Mouse (Mus musculus): ENCODE data around the gene Ccdc184. TPM values are rescaled to one million over a fixed set of nuclear protein-coding genes. Genes with fewer than 3 reads are reported as not detected.

The Ccdc184 gene
- total and polyA plus RNA-seq, 3 experiments = 0.52 TPM; not detected in 2

GRCm38 (mm10) chr15:98131942-98132655 is 34.9 kb upstream of the Ccdc184 start:
- Histone ChIP-seq H3K9ac (ENCODE audit: control insufficient read depth, low read depth, low read length, poor library complexity, severe bottlenecking) (no peak overlapping the region), H3K27ac (ENCODE audit: control insufficient read depth, low read depth, low read length) (no peak overlapping the region), H3K9me3 (replicated peaks; ENCODE audit: insufficient read depth, low read length) (no peaks in the 10 kb centered on the region), H3K4me1 (ENCODE audit: control insufficient read depth in 1 of 2, insufficient read depth in 2 of 2, low read length in 2 of 2) (no peaks in the 10 kb centered on the region), H3K27me3 (ENCODE audit: control insufficient read depth in 1 of 2, insufficient read depth in 2 of 2, low read length in 2 of 2) (no peaks in the 10 kb centered on the region), H3K79me2 (ENCODE audit: control insufficient read depth, insufficient read depth, low read length, poor library complexity) (no peaks in the 10 kb centered on the region), H3K4me3 (ENCODE audit: control insufficient read depth in 1 of 2, insufficient read depth in 1 of 2, low read depth in 2 of 2, low read length in 2 of 2) (no peak overlapping the region), H3K36me3 (ENCODE audit: control insufficient read depth in 1 of 2, insufficient read depth in 2 of 2, low read length in 2 of 2) (peaks cover 0 to 27% of the 10 kb centered on the region in 2 experiments; a peak in 2 of 4 replicates)
- DNase-seq (ENCODE audit: low read depth, low spot score) = no peak
- no peak for TF ChIP-seq JUND (IDR thresholded peaks at IDR 0.05; ENCODE audit: low read depth, low read length)
- peak; percentile 39; the same call in 1 of the 2 replicates for TF ChIP-seq USF1 (IDR thresholded peaks at IDR 0.05; ENCODE audit: low read depth, low read length)

GRCm38 (mm10) chr15:98133471-98133870 is 33.5 kb upstream of the Ccdc184 start:
- Histone ChIP-seq H3K4me3 (ENCODE audit: control insufficient read depth in 1 of 2, insufficient read depth in 1 of 2, low read depth in 2 of 2, low read length in 2 of 2) (no peak overlapping the region), H3K36me3 (ENCODE audit: control insufficient read depth in 1 of 2, insufficient read depth in 2 of 2, low read length in 2 of 2) (peaks cover 0 to 24% of the 10 kb centered on the region in 2 experiments; a peak in 2 of 4 replicates), H3K4me1 (ENCODE audit: control insufficient read depth in 1 of 2, insufficient read depth in 2 of 2, low read length in 2 of 2) (no peaks in the 10 kb centered on the region), H3K27me3 (ENCODE audit: control insufficient read depth in 1 of 2, insufficient read depth in 2 of 2, low read length in 2 of 2) (no peaks in the 10 kb centered on the region), H3K79me2 (ENCODE audit: control insufficient read depth, insufficient read depth, low read length, poor library complexity) (no peaks in the 10 kb centered on the region), H3K9me3 (replicated peaks; ENCODE audit: insufficient read depth, low read length) (no peaks in the 10 kb centered on the region), H3K27ac (ENCODE audit: control insufficient read depth, low read depth, low read length) (no peak overlapping the region), H3K9ac (ENCODE audit: control insufficient read depth, low read depth, low read length, poor library complexity, severe bottlenecking) (no peak overlapping the region)
- TF ChIP-seq HCFC1 (IDR thresholded peaks at IDR 0.05; ENCODE audit: low read depth, low read length) = no peak
- no peak for TF ChIP-seq ELF1 (IDR thresholded peaks at IDR 0.05; ENCODE audit: low read depth, low read length)
- TF ChIP-seq E2F4 (IDR thresholded peaks at IDR 0.05; ENCODE audit: borderline replicate concordance, low read depth, low read length) = no peak
- TF ChIP-seq MAFK (IDR thresholded peaks at IDR 0.05; ENCODE audit: borderline replicate concordance, low read depth, low read length) = no peak
- TF ChIP-seq KAT2A (conservative IDR thresholded peaks at IDR 0.05; ENCODE audit: low read depth, low read length) = no peak
- no peak for TF ChIP-seq JUND (IDR thresholded peaks at IDR 0.05; ENCODE audit: low read depth, low read length)
- TF ChIP-seq TCF12 (IDR thresholded peaks at IDR 0.05; ENCODE audit: low read depth, low read length) = no peak
- no peak for TF ChIP-seq POLR2AphosphoS5 (IDR thresholded peaks at IDR 0.05; ENCODE audit: borderline replicate concordance, low read depth, low read length)
- no peak for TF ChIP-seq NELFE (IDR thresholded peaks at IDR 0.05; ENCODE audit: low read depth, low read length)
- TF ChIP-seq NRF1 (IDR thresholded peaks at IDR 0.05; ENCODE audit: insufficient read depth, low read depth, low read length, poor library complexity, severe bottlenecking) = no peak
- no peak for TF ChIP-seq CHD2 (IDR thresholded peaks at IDR 0.05; ENCODE audit: low read length)
- no peak for TF ChIP-seq MXI1 (IDR thresholded peaks at IDR 0.05; ENCODE audit: low read depth, low read length)
- DNase-seq (ENCODE audit: low read depth, low spot score) = no peak

- Histone ChIP-seq H3K4me1 (ENCODE audit: control insufficient read depth in 1 of 2, insufficient read depth in 2 of 2, low read length in 2 of 2) (no peaks in the 10 kb centered on the region), H3K27me3 (ENCODE audit: control insufficient read depth in 1 of 2, insufficient read depth in 2 of 2, low read length in 2 of 2) (no peaks in the 10 kb centered on the region), H3K4me3 (ENCODE audit: control insufficient read depth in 1 of 2, insufficient read depth in 1 of 2, low read depth in 2 of 2, low read length in 2 of 2) (no peak overlapping the region), H3K79me2 (ENCODE audit: control insufficient read depth, insufficient read depth, low read length, poor library complexity) (no peaks in the 10 kb centered on the region), H3K9ac (ENCODE audit: control insufficient read depth, low read depth, low read length, poor library complexity, severe bottlenecking) (no peak overlapping the region), H3K27ac (ENCODE audit: control insufficient read depth, low read depth, low read length) (no peak overlapping the region), H3K9me3 (replicated peaks; ENCODE audit: insufficient read depth, low read length) (no peaks in the 10 kb centered on the region), H3K36me3 (ENCODE audit: control insufficient read depth in 1 of 2, insufficient read depth in 2 of 2, low read length in 2 of 2) (peaks cover 0 to 26% of the 10 kb centered on the region in 2 experiments; a peak in 2 of 4 replicates)
- TF ChIP-seq EP300 (IDR thresholded peaks at IDR 0.05; ENCODE audit: low read depth in 1 of 2, low read length in 2 of 2) = no peak
- TF ChIP-seq ZKSCAN1 (IDR thresholded peaks at IDR 0.05; ENCODE audit: low read depth, low read length) = 0 out of 2 replicates have a peak, but pooled peaks have one; percentile 41
- no peak for DNase-seq (ENCODE audit: low read depth, low spot score)
Observed at GRCm38 (mm10) chr15:98134034-98134433, 32.9 kb upstream of the Ccdc184 start.

Measured in MEL (cell line).